17 mouse cellular contexts compared by ENCODE assay signal in genomic region chr9:123754333-123754732, GRCm38 (mm10). TPM values are rescaled to one million over a fixed set of nuclear protein-coding genes. Genes with fewer than 3 reads are reported as not detected.
DNase-seq lines count a peak whose midpoint lies in the region; ATAC-seq and TF ChIP-seq lines count a peak whose summit lies in the region.
"Had no signal": no experiment of that assay in that cellular context is flagged by ENCODE, and none has a peak within 500 bp of the region (broad histone marks: within the 10 kb centered on the region; RNA-seq: fewer than 3 reads in every experiment).

No protein-coding gene starts in this region.

- H3K9me3 ChIP-seq in intestine, postnatal 0 days (ENCODE audit: control insufficient read depth) = no peaks in the 10 kb centered on the region
- H3K9me3 ChIP-seq: embryonic facial prominence, embryonic 13.5 days; hindbrain, embryonic 13.5 days; liver, embryonic 13.5 days; midbrain, embryonic 12.5 days had no signal

- H3K27me3 ChIP-seq in splenic B cell, adult 2 months (ENCODE audit: control insufficient read depth, insufficient read depth, low read length, poor library complexity, severe bottlenecking) = no peaks in the 10 kb centered on the region
- H3K27me3 ChIP-seq in intestine, postnatal 0 days (replicated peaks; ENCODE audit: control insufficient read depth, insufficient read depth, low read length) = no peaks in the 10 kb centered on the region
- H3K27me3 ChIP-seq: embryonic facial prominence, embryonic 13.5 days; hindbrain, embryonic 13.5 days; liver, embryonic 13.5 days; midbrain, embryonic 12.5 days had no signal

- H3K9ac ChIP-seq in intestine, postnatal 0 days (ENCODE audit: low read depth, low read length) = no peak overlapping the region
- H3K9ac ChIP-seq: embryonic facial prominence, embryonic 13.5 days; hindbrain, embryonic 13.5 days; liver, embryonic 13.5 days; midbrain, embryonic 12.5 days had no signal

- WGBS in intestine, postnatal 0 days = 88% methylated on average over 4 of the region's 4 CpGs

- H3K4me1 ChIP-seq in intestine, postnatal 0 days (replicated peaks; ENCODE audit: control insufficient read depth, insufficient read depth, low read length) = no peaks in the 10 kb centered on the region
- H3K4me1 ChIP-seq: embryonic facial prominence, embryonic 13.5 days; hindbrain, embryonic 13.5 days; liver, embryonic 13.5 days; midbrain, embryonic 12.5 days had no signal

- no peak overlapping the region for H3K27ac ChIP-seq in intestine, postnatal 0 days (ENCODE audit: low read depth, low read length)
- H3K27ac ChIP-seq: embryonic facial prominence, embryonic 13.5 days; hindbrain, embryonic 13.5 days; liver, embryonic 13.5 days; midbrain, embryonic 12.5 days had no signal

- no peak overlapping the region for H3K4me2 ChIP-seq in intestine, postnatal 0 days (replicated peaks; ENCODE audit: low read depth)
- H3K4me2 ChIP-seq: embryonic facial prominence, embryonic 13.5 days; hindbrain, embryonic 13.5 days; liver, embryonic 13.5 days; midbrain, embryonic 12.5 days had no signal

- ATAC-seq in megakaryocyte progenitor cell, adult 5-6 weeks (replicated peaks; ENCODE audit: poor library complexity) = peak; percentile 55
- no peak for ATAC-seq in intestine, postnatal 0 days
- ATAC-seq: Patski had no signal

- no peak overlapping the region for H3K4me3 ChIP-seq in intestine, postnatal 0 days (ENCODE audit: low read depth, low read length)
- H3K4me3 ChIP-seq: embryonic facial prominence, embryonic 13.5 days; hindbrain, embryonic 13.5 days; liver, embryonic 13.5 days; midbrain, embryonic 12.5 days had no signal

- no peak for TF ChIP-seq CTCF in intestine, postnatal 0 days (IDR thresholded peaks at IDR 0.05; ENCODE audit: low read depth)

- DNase-seq in adrenal gland, postnatal 14 days = peak; percentile 18
- no peak for DNase-seq in adrenal gland, postnatal 10 days
- DNase-seq in CD8-positive naive resting alpha-beta T cell, adult 2 months (ENCODE audit: low read depth in 2 of 2, low spot score in 2 of 2) = peak; percentile 91 to 93
- peak; percentile 95 for DNase-seq in splenic B cell, adult 2 months (ENCODE audit: low read depth, low spot score)
- no peak for DNase-seq in embryo, embryonic 10 days (ENCODE audit: low spot score)
- no peak for DNase-seq in testis, postnatal 10 days (ENCODE audit: low spot score)
- DNase-seq: cerebellum, adult 8-10 months; kidney, postnatal 25 days; liver, embryonic 13.5 days; right cerebral cortex, postnatal 4 days had no signal

- H3K36me3 ChIP-seq in splenic B cell, adult 2 months (ENCODE audit: control insufficient read depth, insufficient read depth, low read length, poor library complexity, severe bottlenecking) = no peaks in the 10 kb centered on the region
- H3K36me3 ChIP-seq in intestine, postnatal 0 days (ENCODE audit: control insufficient read depth, insufficient read depth) = no peaks in the 10 kb centered on the region
- H3K36me3 ChIP-seq: embryonic facial prominence, embryonic 13.5 days; hindbrain, embryonic 13.5 days; liver, embryonic 13.5 days; midbrain, embryonic 12.5 days had no signal

RNA-seq across cellular contexts. Expression of gene Lztfl1, which starts 36.8 kb away (rescaled TPM):
- 43.7 and 46.3 TPM in 2 replicates for total RNA-seq in adrenal gland, postnatal 14 days (2021)
- 10 to 100 TPM; 36.6 to 40.3 TPM for total RNA-seq in adrenal gland, postnatal 10 days (2021)
- total RNA-seq in megakaryocyte progenitor cell, adult 5-6 weeks (2015) = 38.1 and 44.1 TPM in 2 replicates
- 33.5 and 41.1 TPM in 2 replicates for total RNA-seq in megakaryocyte progenitor cell, adult 5-6 weeks (2017)
- polyA plus RNA-seq in intestine, postnatal 0 days (2015; fragmentation: Nextera tagmentation; extraction: Ambion mirVana) = 25.0 and 26.1 TPM in 2 replicates

RNA-seq across cellular contexts. Expression of gene Cxcr6, which starts 51.9 kb away (rescaled TPM):
- total RNA-seq in adrenal gland, postnatal 14 days (2021) = 0.83 TPM in 1 of 2 replicates, not detected in the other
- under 1 TPM; 0.30 to 0.54 TPM for total RNA-seq in adrenal gland, postnatal 10 days (2021)
- total RNA-seq in megakaryocyte progenitor cell, adult 5-6 weeks (2015) = not detected in 2 replicates
- total RNA-seq in megakaryocyte progenitor cell, adult 5-6 weeks (2017) = 0.21 TPM in 1 of 2 replicates, not detected in the other
- polyA plus RNA-seq in intestine, postnatal 0 days (2015; fragmentation: Nextera tagmentation; extraction: Ambion mirVana) = 0.90 and 1.3 TPM in 2 replicates
- total RNA-seq: left cerebral cortex, adult 8-10 months had no signal

Comparison
In these comparisons a context has a peak if more than half of its experiments do, and no peak if none do; other contexts are left out.
1. DNase-seq: peak in adrenal gland, postnatal 14 days (single experiment), CD8-positive naive resting alpha-beta T cell, adult 2 months (2 of 2) and splenic B cell, adult 2 months (single experiment); none in adrenal gland, postnatal 10 days (single experiment), embryo, embryonic 10 days (single experiment) and testis, postnatal 10 days (single experiment).